Mouse (Mus musculus) CH12.LX (cell line): ENCODE measurements at regions not wholly inside any gene's neighbourhood (a gene's known extent, or its start where the extent isn't known, plus 50 kb on each side); places are given as distances from the start of the nearest gene placed in this dataset.

Source experiments
- DNase-seq: peaks from one replicate; pipeline ENCODE4 v3.0.0-alpha.2; 2013; ENCODE audit errors: extremely low read depth
- H3K27ac ChIP-seq: 2 replicates; pipeline ENCODE4 v1.5.1; 2012; ENCODE audit warnings: low read depth, mild to moderate bottlenecking, control low read depth, moderate library complexity; ENCODE audit not compliant: insufficient read depth
- H3K27me3 ChIP-seq: replicated peaks from 2 replicates; pipeline ENCODE3; 2012; ENCODE audit warnings: inconsistent platforms
- H3K36me3 ChIP-seq, 2 experiments: replicated peaks in 1 of 2; 2 replicates each; pipeline versions ENCODE3 to v1.6.1; 2012; ENCODE audit warnings: inconsistent platforms in 1 of 2, low read length in 1 of 2, mild to moderate bottlenecking in 1 of 2, mixed read lengths in 1 of 2, moderate library complexity in 1 of 2; ENCODE audit not compliant: control insufficient read depth in 1 of 2, insufficient read depth in 1 of 2
- H3K4me1 ChIP-seq, 2 experiments: 2 replicates each; pipeline ENCODE4 v1.6.1; 2012; ENCODE audit warnings: inconsistent platforms in 1 of 2, moderate library complexity in 1 of 2; ENCODE audit not compliant: insufficient read depth in 2 of 2, control insufficient read depth in 1 of 2
- H3K4me2 ChIP-seq: 2 replicates; pipeline ENCODE4 v1.6.1; 2012; ENCODE audit warnings: low read depth, mild to moderate bottlenecking, control low read depth; ENCODE audit not compliant: poor library complexity, insufficient read depth, severe bottlenecking
- H3K4me3 ChIP-seq, 3 experiments: fragments of 150-350 bp in 1 of 3; sonication (generic) in 1 of 3; replicated peaks in 1 of 3; 2 replicates each; pipeline versions ENCODE3 to v1.5.1; 2011 to 2012; ENCODE audit warnings: low read depth in 2 of 3, low read length in 2 of 3, mild to moderate bottlenecking in 2 of 3, moderate library complexity in 2 of 3, control low read depth in 1 of 3, improper control_type of control experiment in 1 of 3, inconsistent platforms in 1 of 3, mixed read lengths in 1 of 3; ENCODE audit not compliant: poor library complexity in 1 of 3
- H3K79me2 ChIP-seq: replicated peaks from 2 replicates; pipeline ENCODE4 v1.6.1; 2012; ENCODE audit warnings: mild to moderate bottlenecking, moderate library complexity; ENCODE audit not compliant: control insufficient read depth, poor library complexity, insufficient read depth, severe bottlenecking; ENCODE audit errors: extremely low read depth
- H3K9ac ChIP-seq: 2 replicates; pipeline ENCODE4 v1.6.1; 2012; ENCODE audit warnings: low read depth, mild to moderate bottlenecking, control low read depth, moderate library complexity; ENCODE audit not compliant: insufficient read depth
- H3K9me3 ChIP-seq: replicated peaks from 2 replicates; pipeline ENCODE3; 2012; ENCODE audit warnings: low read length, inconsistent platforms, mixed read lengths
- BHLHE40 ChIP-seq: IDR thresholded peaks from 2 replicates; pipeline ENCODE4 v1.6.1; 2011; ENCODE audit warnings: mild to moderate bottlenecking, low read depth, low read length, improper control_type of control experiment
- CHD1 ChIP-seq: IDR thresholded peaks from 2 replicates; pipeline ENCODE4 v1.6.1; 2012; ENCODE audit warnings: low read depth, low read length, improper control_type of control experiment, inconsistent platforms
- CTCF ChIP-seq, 2 experiments: IDR thresholded peaks in 1 of 2; conservative IDR thresholded peaks in 1 of 2; 2 replicates each; pipeline ENCODE4 v1.5.1; 2011 to 2012; ENCODE audit warnings: low read depth in 2 of 2, low read length in 2 of 2, improper control_type of control experiment in 1 of 2, inconsistent platforms in 1 of 2, mild to moderate bottlenecking in 1 of 2, moderate library complexity in 1 of 2
- E2F4 ChIP-seq: IDR thresholded peaks from 2 replicates; pipeline ENCODE4 v1.6.1; 2011; ENCODE audit warnings: low read depth, low read length, improper control_type of control experiment; ENCODE audit not compliant: insufficient replicate concordance
- ELF1 ChIP-seq: IDR thresholded peaks from 2 replicates; pipeline ENCODE4 v1.6.1; 2014; ENCODE audit warnings: low read depth, mild to moderate bottlenecking, inconsistent platforms, low read length, improper control_type of control experiment
- EP300 ChIP-seq: IDR thresholded peaks from 2 replicates; pipeline ENCODE4 v1.6.1; 2011; ENCODE audit warnings: low read length, improper control_type of control experiment
- ETS1 ChIP-seq: conservative IDR thresholded peaks from 2 replicates; pipeline ENCODE4 v1.6.1; 2012; ENCODE audit warnings: low read depth, mild to moderate bottlenecking, inconsistent platforms, low read length, improper control_type of control experiment, moderate library complexity
- GABPA ChIP-seq: IDR thresholded peaks from 2 replicates; pipeline ENCODE4 v1.6.1; 2012; ENCODE audit warnings: low read depth, low read length, improper control_type of control experiment, inconsistent platforms; ENCODE audit not compliant: insufficient replicate concordance
- IRF4 ChIP-seq: IDR thresholded peaks from 2 replicates; pipeline ENCODE4 v1.6.1; 2014; ENCODE audit warnings: low read depth, mild to moderate bottlenecking, inconsistent platforms, low read length, improper control_type of control experiment
- JUN ChIP-seq: IDR thresholded peaks from 2 replicates; pipeline ENCODE4 v1.6.1; 2011; ENCODE audit warnings: low read depth, mild to moderate bottlenecking, low read length, improper control_type of control experiment, moderate library complexity; ENCODE audit not compliant: insufficient read depth
- MAFK ChIP-seq: IDR thresholded peaks from 2 replicates; pipeline ENCODE4 v1.6.1; 2011; ENCODE audit warnings: low read length, improper control_type of control experiment; ENCODE audit not compliant: insufficient replicate concordance
- MAZ ChIP-seq: IDR thresholded peaks from 2 replicates; pipeline ENCODE4 v1.6.1; 2012; ENCODE audit warnings: low read depth, mild to moderate bottlenecking, inconsistent platforms, low read length, improper control_type of control experiment, moderate library complexity
- MYC ChIP-seq: IDR thresholded peaks from 2 replicates; pipeline ENCODE4 v1.6.1; 2011; ENCODE audit warnings: low read depth, mild to moderate bottlenecking, improper control_type of control experiment, low read length
- NRF1 ChIP-seq: IDR thresholded peaks from 2 replicates; pipeline ENCODE4 v1.6.1; 2014; ENCODE audit warnings: low read depth, mild to moderate bottlenecking, inconsistent platforms, low read length, improper control_type of control experiment, moderate library complexity
- PAX5 ChIP-seq: IDR thresholded peaks from 2 replicates; pipeline ENCODE4 v1.6.1; 2012; ENCODE audit warnings: low read length, inconsistent platforms, mixed read lengths
- POLR2A ChIP-seq: IDR thresholded peaks from 2 replicates; pipeline ENCODE4 v1.6.1; 2011; ENCODE audit warnings: low read depth, mild to moderate bottlenecking, improper control_type of control experiment, low read length
- POLR2AphosphoS2 ChIP-seq: IDR thresholded peaks from 2 replicates; pipeline ENCODE4 v1.6.1; 2011; ENCODE audit warnings: low read depth, low read length, improper control_type of control experiment
- RAD21 ChIP-seq: IDR thresholded peaks from 2 replicates; pipeline ENCODE4 v1.6.1; 2011; ENCODE audit warnings: low read depth, mild to moderate bottlenecking, low read length, improper control_type of control experiment, moderate library complexity
- RCOR1 ChIP-seq: conservative IDR thresholded peaks from 2 replicates; pipeline ENCODE4 v1.6.1; 2012; ENCODE audit warnings: low read depth, mild to moderate bottlenecking, inconsistent platforms, low read length, improper control_type of control experiment
- SIN3A ChIP-seq: IDR thresholded peaks from 2 replicates; pipeline ENCODE4 v1.6.1; 2012; ENCODE audit warnings: low read length, improper control_type of control experiment, inconsistent platforms
- SMC3 ChIP-seq: IDR thresholded peaks from 2 replicates; pipeline ENCODE4 v1.6.1; 2011; ENCODE audit warnings: low read depth, low read length, improper control_type of control experiment
- TBP ChIP-seq: conservative IDR thresholded peaks from 2 replicates; pipeline ENCODE4 v1.6.1; 2011; ENCODE audit warnings: low read depth, low read length, improper control_type of control experiment
- TCF12 ChIP-seq: IDR thresholded peaks from 2 replicates; pipeline ENCODE4 v1.6.1; 2014; ENCODE audit warnings: low read depth, mild to moderate bottlenecking, inconsistent platforms, low read length, improper control_type of control experiment
- USF2 ChIP-seq: conservative IDR thresholded peaks from 2 replicates; pipeline ENCODE4 v1.6.1; 2011; ENCODE audit warnings: low read depth, low read length, improper control_type of control experiment
- ZMIZ1 ChIP-seq: IDR thresholded peaks from 2 replicates; pipeline ENCODE4 v1.6.1; 2012; ENCODE audit warnings: low read depth, mild to moderate bottlenecking, inconsistent platforms, low read length, improper control_type of control experiment
- dilution Hi-C: fragments of 300-500 bp; cut with MboI; formaldehyde crosslinking; loops from 2 replicates; pipeline ENCODE4 v1.14.3; 2020; ENCODE audit warnings: low sequenced_read_pairs; ENCODE audit not compliant: extremely low pct_unique_long_range_greater_than_20kb, extremely low pct_ligation_motif_present
- in situ Hi-C: fragments of 300-500 bp; cut with MboI; formaldehyde crosslinking; loops from 3 replicates; pipeline ENCODE4 v1.14.3; 2019; ENCODE audit warnings: low sequenced_read_pairs, low pct_ligation_motif_present, low pct_unique_long_range_greater_than_20kb, mixed read lengths

DNA sequence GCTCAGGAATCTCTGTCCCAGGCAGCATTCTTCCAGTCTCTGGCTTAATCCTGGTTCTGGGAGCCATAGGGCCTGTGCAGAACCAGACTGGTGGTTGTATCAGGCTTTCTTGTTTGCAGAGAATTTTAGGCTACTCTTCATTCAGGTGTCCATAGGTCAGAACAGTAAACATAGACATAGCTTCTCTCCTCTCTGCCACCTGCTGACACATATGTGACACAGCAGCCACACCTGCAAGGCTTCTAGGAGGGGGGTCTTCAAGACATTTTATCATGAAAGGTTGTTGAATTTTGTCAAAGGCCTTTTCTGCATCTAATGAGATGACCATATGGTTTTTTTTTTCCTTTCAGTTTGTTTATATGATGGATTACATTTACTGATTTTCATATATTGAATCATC lies 599.7 kb downstream of the Lmo7 start:
- Histone ChIP-seq H3K36me3 (no peaks in the 10 kb centered on the region), H3K4me2 (no peak overlapping the region), H3K79me2 (no peaks in the 10 kb centered on the region), H3K27me3 (no peaks in the 10 kb centered on the region), H3K4me3 (no peak overlapping the region), H3K27ac (no peak overlapping the region), H3K9me3 (no peaks in the 10 kb centered on the region), H3K9ac (no peak overlapping the region), H3K4me1 (no peaks in the 10 kb centered on the region)
- dilution Hi-C loops (no loop called here), in situ Hi-C loops (no loop called here)
- no peak for TF ChIP-seq POLR2A
- TF ChIP-seq CTCF (conservative IDR thresholded peaks at IDR 0.05 in 1 of 2, IDR thresholded peaks at IDR 0.05 in 1 of 2; ENCODE audit: low read depth in 2 of 2, low read length in 2 of 2), result peak in 1 of 2 experiments; percentile 60; a peak in 2 of 4 replicates
- TF ChIP-seq RAD21, result peak; percentile 22
- no peak for TF ChIP-seq ELF1
- TF ChIP-seq MAFK, result no peak
- TF ChIP-seq JUN, result no peak
- TF ChIP-seq SMC3, result peak; percentile 69
- no peak for TF ChIP-seq GABPA
- TF ChIP-seq MYC, result no peak
- no peak for TF ChIP-seq TBP
- no peak for DNase-seq

GRCm38 (mm10) chr14:102306332-102306731 lies 576.6 kb downstream of the Lmo7 start:
- no peak overlapping the region for H3K27ac ChIP-seq
- no peak for DNase-seq
- in situ Hi-C loops, result no loop called here

More at GRCm38 (mm10) chr14:102306332-102306731, 576.6 kb downstream of the Lmo7 start:
- TF ChIP-seq BHLHE40 (no peak), ZMIZ1 (no peak), E2F4 (no peak), ETS1 (no peak), TCF12 (no peak), RCOR1 (no peak), CHD1 (no peak), EP300 (no peak), CTCF (conservative IDR thresholded peaks at IDR 0.05 in 1 of 2, IDR thresholded peaks at IDR 0.05 in 1 of 2; ENCODE audit: low read depth in 2 of 2, low read length in 2 of 2) (no peak), NRF1 (no peak), TBP (no peak), IRF4 (no peak), USF2 (no peak), POLR2AphosphoS2 (no peak), MAZ (no peak), RAD21 (no peak), PAX5 (no peak), SIN3A (no peak)
- Histone ChIP-seq H3K4me1 (no peaks in the 10 kb centered on the region), H3K79me2 (no peaks in the 10 kb centered on the region), H3K4me2 (no peak overlapping the region), H3K27me3 (no peaks in the 10 kb centered on the region), H3K36me3 (no peaks in the 10 kb centered on the region), H3K9ac (no peak overlapping the region), H3K9me3 (no peaks in the 10 kb centered on the region), H3K4me3 (no peak overlapping the region)
- dilution Hi-C loops, result no loop called here
